Mouse (Mus musculus) testis, adult 2 months (tissue): ENCODE data around the gene Mycbp2. TPM values are rescaled to one million over a fixed set of nuclear protein-coding genes. Genes with fewer than 3 reads are reported as not detected.

Source experiments
- H3K27ac ChIP-seq: fragments of 200-500 bp; 2 replicates; pipeline ENCODE4 v1.5.1; 2012; ENCODE audit warnings: low read depth, low read length; ENCODE audit not compliant: control insufficient read depth, insufficient read depth
- H3K27me3 ChIP-seq: fragments of 200-500 bp; 2 replicates; pipeline ENCODE4 v1.6.1; 2012; ENCODE audit warnings: mild to moderate bottlenecking, low read length, moderate library complexity; ENCODE audit not compliant: control insufficient read depth, insufficient read depth
- H3K36me3 ChIP-seq: fragments of 200-500 bp; 2 replicates; pipeline ENCODE4 v1.6.1; 2012; ENCODE audit warnings: mild to moderate bottlenecking, low read length; ENCODE audit not compliant: control insufficient read depth, insufficient read depth
- H3K4me1 ChIP-seq: fragments of 200-500 bp; 2 replicates; pipeline ENCODE4 v1.6.1; 2012; ENCODE audit warnings: low read length; ENCODE audit not compliant: control insufficient read depth, insufficient read depth
- H3K4me3 ChIP-seq: fragments of 200-500 bp; 2 replicates; pipeline ENCODE4 v1.5.1; 2012; ENCODE audit warnings: low read depth, mild to moderate bottlenecking, low read length, moderate library complexity, mixed read lengths; ENCODE audit not compliant: control insufficient read depth
- CTCF ChIP-seq: fragments of 200-500 bp; IDR thresholded peaks from 2 replicates; pipeline ENCODE4 v1.5.1; 2012; ENCODE audit warnings: low read depth, mild to moderate bottlenecking, inconsistent platforms, low read length, moderate library complexity; ENCODE audit not compliant: control insufficient read depth, insufficient read depth, insufficient replicate concordance
- POLR2A ChIP-seq: fragments of 200-500 bp; IDR thresholded peaks from 2 replicates; pipeline ENCODE4 v1.6.1; 2012; ENCODE audit warnings: low read depth, mild to moderate bottlenecking, inconsistent platforms, low read length, moderate library complexity; ENCODE audit not compliant: control insufficient read depth
- polyA plus RNA-seq: library from polyadenylated mRNA; depleted of rRNA; stranded (reverse); fragments of >200 nt; gene quantifications from 2 replicates; pipeline ENCODE4 v1.2.3, GENCODE M21; 2012

Gene Mycbp2
- polyA plus RNA-seq, 1 experiment, result 31.6 TPM

DNA sequence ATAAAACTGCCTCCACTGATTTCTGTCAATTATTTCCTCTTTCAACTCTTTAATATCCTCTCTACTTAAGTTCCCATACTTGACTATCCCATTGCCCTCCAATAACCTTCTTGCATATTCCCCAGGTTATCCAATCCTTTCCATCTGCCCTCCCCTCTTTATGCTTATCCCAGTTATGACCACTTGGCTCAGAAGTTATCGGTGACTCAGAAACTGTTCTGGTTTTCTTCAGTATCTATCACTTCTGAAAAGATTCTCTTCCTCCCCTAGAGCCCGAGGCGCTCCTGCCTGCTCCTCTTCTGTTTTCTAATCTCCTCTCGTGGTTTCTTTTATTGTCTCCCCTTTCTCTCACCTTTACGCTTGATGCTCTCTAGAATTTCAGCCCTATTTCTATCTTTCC, 2.8 kb downstream of the Mycbp2 start:
- TF ChIP-seq CTCF, result no peak
- TF ChIP-seq POLR2A, result no peak
- H3K27ac ChIP-seq, result no peak overlapping the region
- H3K36me3 ChIP-seq, result no peaks in the 10 kb centered on the region
- peaks cover 12% of the 10 kb centered on the region for H3K4me1 ChIP-seq
- no peaks in the 10 kb centered on the region for H3K27me3 ChIP-seq
- no peak overlapping the region for H3K4me3 ChIP-seq

DNA sequence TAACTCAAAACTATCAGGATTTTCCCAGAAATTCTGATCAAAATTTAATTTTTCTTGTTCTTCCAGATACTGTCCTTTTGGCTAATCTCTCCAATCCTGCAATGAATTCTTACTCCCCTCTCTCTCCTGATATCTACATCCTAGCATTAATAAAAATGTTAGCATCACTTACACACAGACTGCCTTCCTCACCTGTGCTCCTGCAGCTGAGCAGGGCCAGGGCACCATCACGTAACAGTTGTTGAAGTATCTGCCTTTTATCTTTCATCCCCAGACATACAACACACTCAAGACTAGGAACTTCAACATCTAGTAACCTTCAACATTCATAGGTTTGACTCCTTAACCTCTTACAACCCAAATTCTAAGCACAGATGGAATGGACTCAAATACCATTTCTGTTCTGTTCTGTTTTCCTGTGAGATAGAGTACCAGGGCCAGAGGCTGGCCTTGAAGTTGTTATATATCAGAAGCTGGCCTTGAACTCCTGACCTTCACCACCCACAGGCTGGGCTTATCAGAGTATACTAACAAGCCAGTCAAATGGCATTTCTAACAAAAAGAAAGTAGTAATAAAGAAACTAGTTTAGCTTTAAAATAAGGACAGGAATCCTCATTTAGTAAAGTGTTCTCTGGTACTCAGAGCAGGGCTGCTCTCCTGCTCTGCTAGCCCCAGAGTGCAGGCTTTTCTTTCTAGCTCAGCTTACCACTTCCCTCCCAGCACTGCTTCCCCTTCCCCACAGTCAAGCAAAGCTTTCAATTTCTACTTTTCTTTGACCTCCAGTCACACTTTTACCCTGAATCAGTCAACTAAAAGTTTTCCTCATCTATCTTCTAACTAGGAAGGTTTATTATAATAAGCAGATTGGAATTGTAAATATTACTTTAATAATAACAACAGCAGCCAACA, 5.0 kb downstream of the Mycbp2 start:
- no peaks in the 10 kb centered on the region for H3K36me3 ChIP-seq
- H3K4me3 ChIP-seq, result no peak overlapping the region
- TF ChIP-seq CTCF (no peak), POLR2A (no peak)
- no peak overlapping the region; the same call in 1 of the 2 replicates for H3K27ac ChIP-seq
- H3K4me1 ChIP-seq, result peaks cover 4% of the 10 kb centered on the region
- no peaks in the 10 kb centered on the region for H3K27me3 ChIP-seq

DNA sequence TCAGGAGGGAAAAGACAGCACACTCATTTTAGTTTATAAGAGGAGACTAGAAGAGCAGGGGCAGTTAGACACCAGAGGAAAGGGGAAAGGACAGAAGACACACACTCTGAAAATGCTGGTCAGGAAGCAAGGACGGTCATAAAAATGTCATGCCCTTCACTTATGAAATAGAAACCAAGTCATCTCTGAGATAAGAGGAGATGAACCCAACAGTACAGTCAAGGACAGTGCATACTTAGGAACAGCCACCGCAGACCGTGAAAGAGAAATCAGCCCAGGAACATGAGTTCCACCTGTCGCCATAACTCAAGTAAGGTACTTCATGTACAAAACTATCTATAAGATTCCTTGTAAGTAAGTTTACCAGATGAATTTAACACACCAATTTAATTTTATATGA, 33.7 kb downstream of the Mycbp2 start:
- Histone ChIP-seq H3K27me3 (no peaks in the 10 kb centered on the region), H3K27ac (no peak overlapping the region), H3K36me3 (peaks cover 5% of the 10 kb centered on the region), H3K4me3 (no peak overlapping the region), H3K4me1 (no peaks in the 10 kb centered on the region)
- TF ChIP-seq POLR2A (no peak), CTCF (no peak)

DNA sequence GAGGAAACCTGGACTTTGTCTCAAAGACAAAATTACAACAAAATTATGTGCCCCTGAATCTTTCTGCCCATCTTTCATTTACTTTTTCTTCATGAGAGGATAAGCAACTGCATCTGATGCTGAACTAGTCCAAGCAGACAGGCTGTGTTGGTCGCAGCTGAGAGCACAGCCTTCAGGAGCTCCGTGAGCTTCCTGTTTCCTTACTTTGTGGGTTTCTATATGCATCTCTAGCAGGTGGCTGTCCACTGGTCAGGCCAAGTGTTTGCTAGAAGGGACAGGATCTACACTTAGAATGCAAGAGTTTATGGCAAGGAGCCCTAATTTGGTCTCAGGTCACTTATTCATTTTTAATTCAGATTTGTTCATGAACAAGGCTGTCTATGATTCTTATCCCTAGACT, 50.4 kb downstream of the Mycbp2 start:
- no peak overlapping the region for H3K4me3 ChIP-seq
- no peak for TF ChIP-seq CTCF
- no peaks in the 10 kb centered on the region for H3K27me3 ChIP-seq
- peaks cover 3% of the 10 kb centered on the region for H3K36me3 ChIP-seq
- no peak overlapping the region for H3K27ac ChIP-seq
- H3K4me1 ChIP-seq, result no peaks in the 10 kb centered on the region

DNA sequence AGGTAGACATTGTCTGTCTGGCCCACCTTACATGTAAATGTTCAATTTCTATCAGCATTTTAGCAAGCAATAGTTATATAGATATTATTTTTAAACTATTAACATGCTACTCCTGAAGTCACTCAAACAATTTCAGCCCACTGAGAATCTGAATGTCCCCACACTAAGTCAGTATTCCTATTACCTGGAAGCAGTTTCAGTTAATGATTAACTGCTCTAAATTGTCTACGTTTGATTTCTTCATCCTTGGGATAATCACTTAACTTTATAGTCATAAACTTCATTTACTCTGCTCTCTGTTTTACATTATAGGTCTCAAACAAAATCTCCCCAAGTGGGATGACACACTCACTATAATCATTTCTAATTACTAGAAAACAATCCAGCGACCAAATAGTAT, 60.0 kb downstream of the Mycbp2 start:
- H3K4me1 ChIP-seq, result no peaks in the 10 kb centered on the region
- TF ChIP-seq POLR2A, result no peak
- no peak for TF ChIP-seq CTCF
- H3K27me3 ChIP-seq, result no peaks in the 10 kb centered on the region
- peaks cover 1% of the 10 kb centered on the region; the same call in 1 of the 2 replicates for H3K36me3 ChIP-seq
- no peak overlapping the region for H3K4me3 ChIP-seq
- no peak overlapping the region for H3K27ac ChIP-seq

DNA sequence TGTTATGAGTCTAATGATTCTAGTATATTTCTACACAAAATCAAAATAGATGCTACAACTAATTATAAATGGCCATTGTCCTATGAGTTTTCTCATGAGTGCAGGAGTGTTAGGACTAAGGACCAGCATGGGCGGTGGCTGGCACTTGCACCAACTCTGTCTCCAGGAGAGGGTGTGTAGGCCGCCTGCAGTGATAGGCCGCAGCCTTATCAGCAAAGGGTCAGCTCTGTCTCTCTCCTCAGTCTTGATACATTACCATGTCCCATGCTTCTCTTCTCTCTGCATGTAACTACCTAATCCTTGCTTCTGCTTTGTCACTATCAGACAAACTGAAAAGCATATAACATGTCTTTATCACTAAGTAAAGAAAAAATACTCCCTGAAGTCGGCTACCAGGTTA, 69.9 kb downstream of the Mycbp2 start:
- Histone ChIP-seq H3K27ac (no peak overlapping the region), H3K27me3 (no peaks in the 10 kb centered on the region), H3K4me1 (no peaks in the 10 kb centered on the region), H3K4me3 (no peak overlapping the region), H3K36me3 (no peaks in the 10 kb centered on the region; the same call in 1 of the 2 replicates)
- no peak for TF ChIP-seq POLR2A

- H3K27me3 ChIP-seq, result no peaks in the 10 kb centered on the region
- no peaks in the 10 kb centered on the region for H3K4me1 ChIP-seq
- TF ChIP-seq POLR2A (no peak), CTCF (no peak)
- no peak overlapping the region for H3K4me3 ChIP-seq
- no peak overlapping the region for H3K27ac ChIP-seq
- no peaks in the 10 kb centered on the region; the same call in 1 of the 2 replicates for H3K36me3 ChIP-seq
Measured at GRCm38 (mm10) chr14:103260437-103260836, 86.2 kb downstream of the Mycbp2 start.

GRCm38 (mm10) chr14:103258745-103259144, 87.9 kb downstream of the Mycbp2 start:
- H3K36me3 ChIP-seq, result no peaks in the 10 kb centered on the region; the same call in 1 of the 2 replicates
- H3K27ac ChIP-seq, result no peak overlapping the region
- no peaks in the 10 kb centered on the region for H3K27me3 ChIP-seq
- H3K4me1 ChIP-seq, result no peaks in the 10 kb centered on the region
- H3K4me3 ChIP-seq, result no peak overlapping the region
- TF ChIP-seq CTCF (no peak), POLR2A (no peak)
